Mouse (Mus musculus) hindbrain, embryonic 10.5 days (tissue): ENCODE results near the gene Slc25a13. TPM values are rescaled to one million over a fixed set of nuclear protein-coding genes. Genes with fewer than 3 reads are reported as not detected.

ENCODE experiments used
- DNase-seq: peaks from one replicate; pipeline ENCODE4 v3.0.0-alpha.2; 2017; ENCODE audit warnings: low spot score
- H3K27ac ChIP-seq: fragments of 300-500 bp; sonication (generic); 2 replicates; pipeline ENCODE4 v1.5.1; 2016; ENCODE audit warnings: mild to moderate bottlenecking, moderate library complexity
- H3K27me3 ChIP-seq: fragments of 300-500 bp; sonication (generic); 2 replicates; pipeline ENCODE4 v1.6.1; 2016; ENCODE audit warnings: mild to moderate bottlenecking; ENCODE audit not compliant: poor library complexity, insufficient read depth, severe bottlenecking
- H3K36me3 ChIP-seq: fragments of 300-500 bp; sonication (generic); 2 replicates; pipeline ENCODE4 v1.6.1; 2016; ENCODE audit warnings: mild to moderate bottlenecking, moderate library complexity
- H3K4me1 ChIP-seq: fragments of 300-500 bp; sonication (generic); replicated peaks from 2 replicates; pipeline ENCODE4 v1.6.1; 2016; ENCODE audit warnings: mild to moderate bottlenecking
- H3K4me3 ChIP-seq: fragments of 300-500 bp; sonication (generic); 2 replicates; pipeline ENCODE4 v1.5.1; 2016; ENCODE audit warnings: mild to moderate bottlenecking, moderate library complexity
- H3K9me3 ChIP-seq: fragments of 300-500 bp; sonication (generic); 2 replicates; pipeline ENCODE4 v1.6.1; 2016; ENCODE audit warnings: mild to moderate bottlenecking, moderate library complexity
- WGBS: fragments of 180-500 bp; shearing (Covaris S2); methylation state at CpG from one replicate; pipeline ENCODE4 v1.1.7; 2016; 5-methylcytosine and 5-hydroxymethylcytosine counted together
- polyA plus RNA-seq: library from polyadenylated mRNA; unstranded; fragments of >200 nt; fragmentation: Nextera tagmentation; extraction: Ambion mirVana; gene quantifications from 2 replicates; pipeline ENCODE4 v1.2.1, GENCODE M21; 2016

Slc25a13 gene
- polyA plus RNA-seq, 1 experiment from 2014 or later = 29.7 TPM

GRCm38 (mm10) chr6:6149751-6150150 is 67.2 kb downstream of the Slc25a13 start:
- no peaks in the 10 kb centered on the region for H3K4me1 ChIP-seq
- 84% methylated on average over 2 of the region's 2 CpGs for WGBS
- H3K27ac ChIP-seq = no peak overlapping the region
- no peaks in the 10 kb centered on the region for H3K27me3 ChIP-seq
- no peak overlapping the region for H3K4me3 ChIP-seq
- peaks cover 34% of the 10 kb centered on the region for H3K36me3 ChIP-seq
- no peak for DNase-seq
- no peaks in the 10 kb centered on the region for H3K9me3 ChIP-seq

- Histone ChIP-seq H3K4me1 (no peaks in the 10 kb centered on the region), H3K36me3 (peaks cover 31% of the 10 kb centered on the region), H3K27ac (no peak overlapping the region), H3K9me3 (no peaks in the 10 kb centered on the region), H3K4me3 (no peak overlapping the region), H3K27me3 (no peaks in the 10 kb centered on the region)
- 88% methylated on average over 3 of the region's 3 CpGs for WGBS
- no peak for DNase-seq
Observed at GRCm38 (mm10) chr6:6149329-6149728, 67.6 kb downstream of the Slc25a13 start.

GRCm38 (mm10) chr6:6145412-6145811 is 71.6 kb downstream of the Slc25a13 start:
- Histone ChIP-seq H3K9me3 (no peaks in the 10 kb centered on the region), H3K4me3 (no peak overlapping the region), H3K4me1 (peaks cover 6% of the 10 kb centered on the region), H3K27ac (no peak overlapping the region), H3K36me3 (peaks cover 20% of the 10 kb centered on the region), H3K27me3 (no peaks in the 10 kb centered on the region)
- DNase-seq = no peak
- WGBS = 88% methylated on average over 13 of the region's 13 CpGs

GRCm38 (mm10) chr6:6143525-6143924 is 73.4 kb downstream of the Slc25a13 start:
- H3K27ac ChIP-seq = no peak overlapping the region
- no peak for DNase-seq
- H3K4me1 ChIP-seq = peaks cover 6% of the 10 kb centered on the region
- no peaks in the 10 kb centered on the region for H3K27me3 ChIP-seq
- no peaks in the 10 kb centered on the region for H3K9me3 ChIP-seq
- no peak overlapping the region for H3K4me3 ChIP-seq
- WGBS = 64% methylated on average over 7 of the region's 7 CpGs
- H3K36me3 ChIP-seq = peaks cover 21% of the 10 kb centered on the region; the same call in 1 of the 2 replicates

GRCm38 (mm10) chr6:6140370-6140769 is 76.6 kb downstream of the Slc25a13 start:
- H3K4me1 ChIP-seq = peaks cover 6% of the 10 kb centered on the region
- peaks cover 24% of the 10 kb centered on the region for H3K36me3 ChIP-seq
- H3K27me3 ChIP-seq = no peaks in the 10 kb centered on the region
- DNase-seq = no peak
- no peak overlapping the region for H3K27ac ChIP-seq
- H3K4me3 ChIP-seq = no peak overlapping the region
- peaks cover 7% of the 10 kb centered on the region; the same call in 1 of the 2 replicates for H3K9me3 ChIP-seq
- 91% methylated on average over 3 of the region's 3 CpGs for WGBS

- Histone ChIP-seq H3K36me3 (peaks cover 24% of the 10 kb centered on the region), H3K27ac (no peak overlapping the region), H3K27me3 (no peaks in the 10 kb centered on the region), H3K9me3 (peaks cover 7% of the 10 kb centered on the region; the same call in 1 of the 2 replicates), H3K4me3 (no peak overlapping the region), H3K4me1 (peaks cover 6% of the 10 kb centered on the region)
- 90% methylated on average over 5 of the region's 5 CpGs for WGBS
- no peak for DNase-seq
Observed at GRCm38 (mm10) chr6:6139061-6139460, 77.9 kb downstream of the Slc25a13 start.

- H3K9me3 ChIP-seq = peaks cover 7% of the 10 kb centered on the region; the same call in 1 of the 2 replicates
- DNase-seq = no peak
- H3K4me3 ChIP-seq = no peak overlapping the region
- peaks cover 24% of the 10 kb centered on the region for H3K36me3 ChIP-seq
- no peak overlapping the region for H3K27ac ChIP-seq
- 95% methylated on average over 3 of the region's 3 CpGs for WGBS
- H3K27me3 ChIP-seq = no peaks in the 10 kb centered on the region
- H3K4me1 ChIP-seq = no peaks in the 10 kb centered on the region
Observed at GRCm38 (mm10) chr6:6136812-6137211, 80.2 kb downstream of the Slc25a13 start.

- Histone ChIP-seq H3K27ac (no peak overlapping the region), H3K36me3 (peaks cover 29% of the 10 kb centered on the region), H3K4me1 (no peaks in the 10 kb centered on the region), H3K4me3 (no peak overlapping the region), H3K27me3 (no peaks in the 10 kb centered on the region), H3K9me3 (peaks cover 7% of the 10 kb centered on the region; the same call in 1 of the 2 replicates)
- no peak for DNase-seq
- WGBS = 93% methylated on average over 4 of the region's 4 CpGs
Observed at GRCm38 (mm10) chr6:6134935-6135334, 82.0 kb downstream of the Slc25a13 start.

GRCm38 (mm10) chr6:6133556-6134050 is 83.4 kb downstream of the Slc25a13 start:
- Histone ChIP-seq H3K27ac (no peak overlapping the region), H3K27me3 (no peaks in the 10 kb centered on the region), H3K4me3 (no peak overlapping the region), H3K9me3 (peaks cover 7% of the 10 kb centered on the region; the same call in 1 of the 2 replicates), H3K36me3 (peaks cover 21% of the 10 kb centered on the region), H3K4me1 (no peaks in the 10 kb centered on the region)
- 87% methylated on average over 8 of the region's 8 CpGs for WGBS
- no peak for DNase-seq

- H3K4me3 ChIP-seq = no peak overlapping the region
- H3K9me3 ChIP-seq = peaks cover 3% of the 10 kb centered on the region; the same call in 1 of the 2 replicates
- H3K36me3 ChIP-seq = peaks cover 17% of the 10 kb centered on the region
- no peak overlapping the region for H3K27ac ChIP-seq
- DNase-seq = no peak
- H3K27me3 ChIP-seq = no peaks in the 10 kb centered on the region
- no peaks in the 10 kb centered on the region for H3K4me1 ChIP-seq
- WGBS = 77% methylated on average over 5 of the region's 5 CpGs
Observed at GRCm38 (mm10) chr6:6132047-6132446, 84.9 kb downstream of the Slc25a13 start.

- Histone ChIP-seq H3K4me3 (no peak overlapping the region), H3K27me3 (no peaks in the 10 kb centered on the region), H3K27ac (no peak overlapping the region), H3K9me3 (no peaks in the 10 kb centered on the region), H3K36me3 (peaks cover 8% of the 10 kb centered on the region; the same call in 1 of the 2 replicates), H3K4me1 (no peaks in the 10 kb centered on the region)
- no peak for DNase-seq
- WGBS = 87% methylated on average over 3 of the region's 3 CpGs
Observed at GRCm38 (mm10) chr6:6125620-6126019, 91.4 kb downstream of the Slc25a13 start.

- H3K27me3 ChIP-seq = no peaks in the 10 kb centered on the region
- no peaks in the 10 kb centered on the region for H3K4me1 ChIP-seq
- 0 out of 2 replicates have a peak, but pooled peaks cover 6% of the 10 kb centered on the region for H3K36me3 ChIP-seq
- WGBS = 90% methylated on average over 5 of the region's 5 CpGs
- H3K9me3 ChIP-seq = no peaks in the 10 kb centered on the region
- no peak for DNase-seq
- no peak overlapping the region for H3K4me3 ChIP-seq
- no peak overlapping the region for H3K27ac ChIP-seq
Observed at GRCm38 (mm10) chr6:6121904-6122303, 95.1 kb downstream of the Slc25a13 start.

GRCm38 (mm10) chr6:6120841-6121240 is 96.1 kb downstream of the Slc25a13 start:
- WGBS = 93% methylated on average over 4 of the region's 4 CpGs
- DNase-seq = no peak
- H3K27ac ChIP-seq = no peak overlapping the region
- peaks cover 3% of the 10 kb centered on the region; the same call in 1 of the 2 replicates for H3K4me1 ChIP-seq
- H3K4me3 ChIP-seq = no peak overlapping the region
- H3K27me3 ChIP-seq = no peaks in the 10 kb centered on the region
- H3K36me3 ChIP-seq = peaks cover 14% of the 10 kb centered on the region; the same call in 1 of the 2 replicates
- H3K9me3 ChIP-seq = no peaks in the 10 kb centered on the region

GRCm38 (mm10) chr6:6115771-6116170 is 101.2 kb downstream of the Slc25a13 start:
- Histone ChIP-seq H3K4me3 (no peak overlapping the region), H3K4me1 (peaks cover 5% of the 10 kb centered on the region; the same call in 1 of the 2 replicates), H3K9me3 (no peaks in the 10 kb centered on the region), H3K36me3 (peaks cover 29% of the 10 kb centered on the region), H3K27ac (no peak overlapping the region), H3K27me3 (no peaks in the 10 kb centered on the region)
- WGBS = 75% methylated on average over 8 of the region's 8 CpGs
- no peak for DNase-seq
